Mouse (Mus musculus): Measurements from ENCODE around the gene Eif5b. TPM values are rescaled to one million over a fixed set of nuclear protein-coding genes. Genes with fewer than 3 reads are reported as not detected.

Eif5b gene
- polyA plus RNA-seq, 1 experiment = 12.1 TPM

DNA sequence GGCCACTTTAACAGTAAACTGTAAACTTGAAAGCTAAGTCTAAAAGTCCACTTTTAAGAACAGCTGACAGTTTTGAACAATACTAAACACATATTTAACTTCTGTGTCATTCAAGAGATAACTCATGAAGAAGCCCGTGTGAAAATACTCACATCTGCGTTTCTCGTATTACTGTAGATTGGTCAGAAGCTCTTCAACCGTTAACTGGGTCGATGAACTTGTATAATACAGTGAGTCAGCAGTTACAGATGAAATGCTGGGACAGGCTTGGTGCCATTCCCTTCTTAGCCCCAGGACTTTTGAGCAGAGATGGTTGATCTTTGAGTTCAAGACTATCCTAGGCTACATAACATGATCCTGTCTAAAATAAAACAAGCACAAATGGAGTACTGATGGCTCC lies 33.6 kb downstream of the Eif5b start:
- Histone ChIP-seq H3K36me3 (ENCODE audit: control insufficient read depth, insufficient read depth) (peaks cover 39% of the 10 kb centered on the region), H3K4me3 (ENCODE audit: insufficient read depth, poor library complexity, severe bottlenecking) (no peak overlapping the region), H3K79me3 (ENCODE audit: low read depth) (peaks cover 2% of the 10 kb centered on the region), H3ac (ENCODE audit: control insufficient read depth, insufficient read length, low read depth) (no peak overlapping the region), H3K27me3 (ENCODE audit: control insufficient read depth, insufficient read depth, insufficient read length) (no peaks in the 10 kb centered on the region), H3K79me2 (ENCODE audit: control insufficient read depth, insufficient read depth) (peaks cover 27% of the 10 kb centered on the region)
- TF ChIP-seq CTCF (IDR thresholded peaks at IDR 0.05; ENCODE audit: control insufficient read depth, insufficient read depth, insufficient read length) (no peak), USF1 (IDR thresholded peaks at IDR 0.05; ENCODE audit: low read depth) (no peak), CEBPB (IDR thresholded peaks at IDR 0.05; ENCODE audit: low read depth) (no peak), FOSL1 (IDR thresholded peaks at IDR 0.05; ENCODE audit: insufficient read depth, low read length, poor library complexity, severe bottlenecking) (no peak), MYOG (IDR thresholded peaks at IDR 0.05; ENCODE audit: control insufficient read depth, extremely low read depth, insufficient read length) (no peak), MYOD1 (IDR thresholded peaks at IDR 0.05; ENCODE audit: control insufficient read depth, insufficient read length, low read depth) (no peak), MAX (IDR thresholded peaks at IDR 0.05) (no peak)

DNA sequence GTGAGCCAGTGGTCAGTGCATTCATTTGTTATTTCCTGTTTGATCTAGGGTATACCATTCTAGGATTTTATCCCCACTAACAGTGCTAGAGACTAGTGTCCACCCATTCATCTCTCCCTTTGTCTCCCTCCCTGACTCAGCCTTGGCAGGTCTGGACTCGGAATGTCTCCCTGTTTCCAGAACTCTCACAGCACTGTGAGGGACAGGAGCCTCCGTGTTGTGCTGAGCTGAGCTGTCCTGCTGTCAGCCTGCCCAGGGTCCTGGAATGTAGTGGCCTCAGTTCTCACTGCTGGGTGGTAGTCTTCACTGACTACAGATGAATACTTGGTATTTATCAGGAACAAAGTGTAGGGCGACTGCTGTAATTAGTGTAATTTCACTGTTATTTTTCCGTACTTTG lies 37.7 kb downstream of the Eif5b start:
- Histone ChIP-seq H3K79me2 (ENCODE audit: control insufficient read depth, insufficient read depth) (no peaks in the 10 kb centered on the region), H3K27me3 (ENCODE audit: control insufficient read depth, insufficient read depth, insufficient read length) (no peaks in the 10 kb centered on the region), H3K4me3 (ENCODE audit: insufficient read depth, poor library complexity, severe bottlenecking) (no peak overlapping the region), H3K36me3 (ENCODE audit: control insufficient read depth, insufficient read depth) (peaks cover 62% of the 10 kb centered on the region), H3ac (ENCODE audit: control insufficient read depth, insufficient read length, low read depth) (no peak overlapping the region), H3K79me3 (ENCODE audit: low read depth) (no peaks in the 10 kb centered on the region)
- TF ChIP-seq MYOG (IDR thresholded peaks at IDR 0.05; ENCODE audit: control insufficient read depth, extremely low read depth, insufficient read length) (no peak), MAX (IDR thresholded peaks at IDR 0.05) (no peak), MYOD1 (IDR thresholded peaks at IDR 0.05; ENCODE audit: control insufficient read depth, insufficient read length, low read depth) (no peak), CEBPB (IDR thresholded peaks at IDR 0.05; ENCODE audit: low read depth) (no peak), FOSL1 (IDR thresholded peaks at IDR 0.05; ENCODE audit: insufficient read depth, low read length, poor library complexity, severe bottlenecking) (no peak)

DNA sequence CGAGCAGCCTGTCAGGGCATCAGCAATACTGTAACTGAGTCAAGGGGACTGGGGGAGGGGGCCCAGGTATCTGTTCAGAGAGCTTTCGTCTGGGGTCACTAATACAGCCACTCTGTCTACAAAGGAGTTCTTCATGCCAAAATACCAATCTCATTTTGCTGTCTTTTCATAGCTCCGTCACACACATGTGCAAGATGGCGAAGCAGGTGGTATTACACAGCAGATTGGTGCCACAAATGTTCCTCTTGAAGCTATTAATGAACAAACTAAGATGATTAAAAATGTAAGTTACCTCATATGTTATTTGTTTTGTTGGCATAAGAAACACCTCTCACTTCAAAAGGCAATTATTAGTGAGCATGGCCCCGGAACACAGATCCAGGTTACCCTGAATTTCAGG lies 39.6 kb downstream of the Eif5b start:
- H3K36me3 ChIP-seq (ENCODE audit: control insufficient read depth, insufficient read depth) = peaks cover 69% of the 10 kb centered on the region
- no peaks in the 10 kb centered on the region for H3K79me2 ChIP-seq (ENCODE audit: control insufficient read depth, insufficient read depth)
- no peaks in the 10 kb centered on the region for H3K27me3 ChIP-seq (ENCODE audit: control insufficient read depth, insufficient read depth, insufficient read length)
- no peak overlapping the region for H3ac ChIP-seq (ENCODE audit: control insufficient read depth, insufficient read length, low read depth)
- H3K4me3 ChIP-seq (ENCODE audit: insufficient read depth, poor library complexity, severe bottlenecking) = no peak overlapping the region
- H3K79me3 ChIP-seq (ENCODE audit: low read depth) = no peaks in the 10 kb centered on the region
- no peak for TF ChIP-seq CTCF (IDR thresholded peaks at IDR 0.05; ENCODE audit: control insufficient read depth, insufficient read depth, insufficient read length)

DNA sequence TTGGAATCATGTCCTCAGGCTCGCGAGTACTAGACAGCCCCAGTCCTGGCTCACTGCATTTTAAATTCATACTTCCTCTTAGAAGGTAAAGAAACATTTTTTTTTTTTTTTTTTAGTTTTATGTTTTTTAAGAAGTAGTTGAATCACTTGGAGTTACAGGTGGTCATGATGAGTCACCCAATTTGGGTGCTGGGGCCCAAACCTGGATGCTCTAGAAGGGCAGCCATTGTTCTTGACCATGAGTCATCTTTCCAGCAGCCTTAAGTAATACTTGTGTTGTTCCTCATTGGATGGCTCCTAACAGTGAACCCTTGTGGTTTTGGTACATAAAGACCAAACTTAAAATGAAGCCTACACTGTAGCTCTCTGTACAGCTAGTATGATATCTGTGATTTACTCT lies 41.1 kb downstream of the Eif5b start:
- TF ChIP-seq CTCF (IDR thresholded peaks at IDR 0.05; ENCODE audit: control insufficient read depth, insufficient read depth, insufficient read length) = no peak
- TF ChIP-seq MYOD1 (IDR thresholded peaks at IDR 0.05; ENCODE audit: control insufficient read depth, insufficient read length, low read depth) = no peak
- TF ChIP-seq MAX (IDR thresholded peaks at IDR 0.05) = no peak
- Histone ChIP-seq H3K27me3 (ENCODE audit: control insufficient read depth, insufficient read depth, insufficient read length) (no peaks in the 10 kb centered on the region), H3K4me3 (ENCODE audit: insufficient read depth, poor library complexity, severe bottlenecking) (no peak overlapping the region), H3ac (ENCODE audit: control insufficient read depth, insufficient read length, low read depth) (no peak overlapping the region), H3K79me2 (ENCODE audit: control insufficient read depth, insufficient read depth) (no peaks in the 10 kb centered on the region), H3K79me3 (ENCODE audit: low read depth) (no peaks in the 10 kb centered on the region), H3K36me3 (ENCODE audit: control insufficient read depth, insufficient read depth) (peaks cover 71% of the 10 kb centered on the region)

DNA sequence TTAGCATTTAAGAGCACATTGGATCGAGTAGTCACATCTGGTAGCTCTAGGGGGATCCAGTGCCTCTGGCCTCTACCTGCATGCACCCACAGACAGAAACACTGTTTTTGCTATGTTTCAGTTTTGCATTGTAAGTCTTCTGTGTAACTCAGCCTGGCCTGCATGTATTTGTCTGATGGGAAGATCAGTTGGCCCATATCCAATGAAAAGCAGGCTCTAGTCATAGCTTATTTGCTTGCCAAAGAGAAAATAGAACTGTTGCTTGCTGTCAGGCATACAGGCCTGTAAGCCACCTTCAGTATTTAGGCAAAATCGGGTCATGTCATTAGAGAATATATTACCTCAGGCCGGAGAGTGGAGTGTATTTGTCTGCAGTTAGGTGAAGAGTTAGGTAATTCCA lies 50.3 kb downstream of the Eif5b start:
- Histone ChIP-seq H3K36me3 (ENCODE audit: control insufficient read depth, insufficient read depth) (peaks cover 97% of the 10 kb centered on the region), H3K79me3 (ENCODE audit: low read depth) (no peaks in the 10 kb centered on the region), H3K79me2 (ENCODE audit: control insufficient read depth, insufficient read depth) (no peaks in the 10 kb centered on the region), H3ac (ENCODE audit: control insufficient read depth, insufficient read length, low read depth) (no peak overlapping the region), H3K27me3 (ENCODE audit: control insufficient read depth, insufficient read depth, insufficient read length) (no peaks in the 10 kb centered on the region), H3K4me3 (ENCODE audit: insufficient read depth, poor library complexity, severe bottlenecking) (no peak overlapping the region)
- TF ChIP-seq CTCF (IDR thresholded peaks at IDR 0.05; ENCODE audit: control insufficient read depth, insufficient read depth, insufficient read length) (no peak), USF1 (IDR thresholded peaks at IDR 0.05; ENCODE audit: low read depth) (no peak), CEBPB (IDR thresholded peaks at IDR 0.05; ENCODE audit: low read depth) (no peak), MYOD1 (IDR thresholded peaks at IDR 0.05; ENCODE audit: control insufficient read depth, insufficient read length, low read depth) (no peak), MAX (IDR thresholded peaks at IDR 0.05) (no peak), FOSL1 (IDR thresholded peaks at IDR 0.05; ENCODE audit: insufficient read depth, low read length, poor library complexity, severe bottlenecking) (no peak), MYOG (IDR thresholded peaks at IDR 0.05; ENCODE audit: control insufficient read depth, extremely low read depth, insufficient read length) (no peak)

DNA sequence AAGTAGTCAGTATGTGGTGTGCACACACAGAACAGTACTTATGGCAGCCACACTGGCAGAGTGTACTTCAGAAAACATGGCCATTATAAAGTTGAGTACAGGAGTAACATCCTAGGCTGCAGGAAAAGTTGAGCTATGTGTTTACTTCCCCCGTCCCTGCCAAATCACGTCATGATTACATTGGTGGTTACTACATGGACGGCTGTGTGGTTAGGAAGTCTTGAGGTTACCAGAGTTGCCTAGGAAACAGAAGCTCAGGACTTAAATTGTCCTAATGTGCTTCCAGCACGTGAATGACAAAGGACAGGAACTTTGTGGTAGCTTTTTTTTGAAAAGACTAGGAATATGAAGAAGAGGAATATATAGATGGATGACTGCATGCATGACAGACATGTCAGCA lies 51.8 kb downstream of the Eif5b start:
- H3K36me3 ChIP-seq (ENCODE audit: control insufficient read depth, insufficient read depth) = peaks cover 99% of the 10 kb centered on the region
- no peak for TF ChIP-seq CTCF (IDR thresholded peaks at IDR 0.05; ENCODE audit: control insufficient read depth, insufficient read depth, insufficient read length)
- TF ChIP-seq MAX (IDR thresholded peaks at IDR 0.05) = no peak
- TF ChIP-seq USF1 (IDR thresholded peaks at IDR 0.05; ENCODE audit: low read depth) = no peak
- no peak for TF ChIP-seq FOSL1 (IDR thresholded peaks at IDR 0.05; ENCODE audit: insufficient read depth, low read length, poor library complexity, severe bottlenecking)
- no peak for TF ChIP-seq CEBPB (IDR thresholded peaks at IDR 0.05; ENCODE audit: low read depth)
- TF ChIP-seq MYOG (IDR thresholded peaks at IDR 0.05; ENCODE audit: control insufficient read depth, extremely low read depth, insufficient read length) = no peak
- TF ChIP-seq MYOD1 (IDR thresholded peaks at IDR 0.05; ENCODE audit: control insufficient read depth, insufficient read length, low read depth) = no peak
- H3K27me3 ChIP-seq (ENCODE audit: control insufficient read depth, insufficient read depth, insufficient read length) = no peaks in the 10 kb centered on the region
- H3K79me2 ChIP-seq (ENCODE audit: control insufficient read depth, insufficient read depth) = no peaks in the 10 kb centered on the region
- H3K4me3 ChIP-seq (ENCODE audit: insufficient read depth, poor library complexity, severe bottlenecking) = no peak overlapping the region
- H3ac ChIP-seq (ENCODE audit: control insufficient read depth, insufficient read length, low read depth) = no peak overlapping the region
- no peaks in the 10 kb centered on the region for H3K79me3 ChIP-seq (ENCODE audit: low read depth)

Measured in C2C12 (cell line).